Mouse (Mus musculus) liver, postnatal 0 days (tissue): ENCODE data around the gene Slc24a3. TPM values are rescaled to one million over a fixed set of nuclear protein-coding genes. Genes with fewer than 3 reads are reported as not detected.

Experiments
- ATAC-seq: fragments of 200-750 bp; cut with Nextera tagmentation; 2 replicates; pipeline ENCODE4 v1.8.0; 2017; ENCODE audit warnings: mild to moderate bottlenecking, moderate library complexity
- DNase-seq: peaks from one replicate; pipeline ENCODE4 v3.0.0-alpha.2; 2016
- H3K27ac ChIP-seq: fragments of 300-500 bp; sonication (generic); 2 replicates; pipeline ENCODE4 v1.5.1; 2014; ENCODE audit warnings: antibody characterized with exemption, moderate library complexity, mild to moderate bottlenecking, low read depth
- H3K27me3 ChIP-seq: fragments of 300-500 bp; sonication (generic); 2 replicates; pipeline ENCODE4 v1.6.1; 2014; ENCODE audit warnings: low read length, control low read depth, mixed read lengths; ENCODE audit not compliant: insufficient read depth
- H3K36me3 ChIP-seq: fragments of 300-500 bp; sonication (generic); replicated peaks from 2 replicates; pipeline ENCODE4 v1.6.1; 2014; ENCODE audit warnings: mild to moderate bottlenecking, control low read depth, low read length, moderate library complexity, mixed read lengths; ENCODE audit not compliant: insufficient read depth
- H3K4me1 ChIP-seq: fragments of 300-500 bp; sonication (generic); 2 replicates; pipeline ENCODE4 v1.6.1; 2014; ENCODE audit warnings: antibody characterized with exemption, mild to moderate bottlenecking, control low read depth; ENCODE audit not compliant: insufficient read depth
- H3K4me2 ChIP-seq: fragments of 300-500 bp; sonication (generic); 2 replicates; pipeline ENCODE4 v1.6.1; 2014; ENCODE audit warnings: low read depth, mild to moderate bottlenecking, low read length, moderate library complexity, mixed read lengths
- H3K4me3 ChIP-seq: fragments of 300-500 bp; sonication (generic); 2 replicates; pipeline ENCODE4 v1.5.1; 2014; ENCODE audit warnings: low read depth, low read length
- H3K9ac ChIP-seq: fragments of 300-500 bp; sonication (generic); replicated peaks from 2 replicates; pipeline ENCODE4 v1.6.1; 2014; ENCODE audit warnings: mild to moderate bottlenecking, moderate library complexity
- H3K9me3 ChIP-seq: fragments of 300-500 bp; sonication (generic); 2 replicates; pipeline ENCODE4 v1.6.1; 2016; ENCODE audit warnings: mild to moderate bottlenecking, control low read depth, low read length, mixed read lengths
- CTCF ChIP-seq: sonication (generic); IDR thresholded peaks from 2 replicates; pipeline ENCODE4 v1.5.1; 2016; ENCODE audit warnings: antibody characterized with exemption, low read depth
- EP300 ChIP-seq: IDR thresholded peaks from 2 replicates; pipeline ENCODE4 v1.6.1; 2016; ENCODE audit warnings: antibody characterized with exemption, low read depth, mild to moderate bottlenecking
- WGBS: fragments of 180-500 bp; shearing (Covaris S2); extraction: QIAGEN DNeasy Blood & Tissue Kit; methylation state at CpG from one replicate; pipeline ENCODE4 v1.1.7; 2014; ENCODE audit not compliant: insufficient replicate concordance; 5-methylcytosine and 5-hydroxymethylcytosine counted together
- polyA plus RNA-seq: library from polyadenylated mRNA; unstranded; fragments of >200 nt; fragmentation: Nextera tagmentation; extraction: Ambion mirVana; gene quantifications from 2 replicates; pipeline ENCODE4 v1.2.1, GENCODE M21; 2015

Slc24a3 gene
- polyA plus RNA-seq, 1 experiment from 2014 or later = 0.40 TPM

DNA sequence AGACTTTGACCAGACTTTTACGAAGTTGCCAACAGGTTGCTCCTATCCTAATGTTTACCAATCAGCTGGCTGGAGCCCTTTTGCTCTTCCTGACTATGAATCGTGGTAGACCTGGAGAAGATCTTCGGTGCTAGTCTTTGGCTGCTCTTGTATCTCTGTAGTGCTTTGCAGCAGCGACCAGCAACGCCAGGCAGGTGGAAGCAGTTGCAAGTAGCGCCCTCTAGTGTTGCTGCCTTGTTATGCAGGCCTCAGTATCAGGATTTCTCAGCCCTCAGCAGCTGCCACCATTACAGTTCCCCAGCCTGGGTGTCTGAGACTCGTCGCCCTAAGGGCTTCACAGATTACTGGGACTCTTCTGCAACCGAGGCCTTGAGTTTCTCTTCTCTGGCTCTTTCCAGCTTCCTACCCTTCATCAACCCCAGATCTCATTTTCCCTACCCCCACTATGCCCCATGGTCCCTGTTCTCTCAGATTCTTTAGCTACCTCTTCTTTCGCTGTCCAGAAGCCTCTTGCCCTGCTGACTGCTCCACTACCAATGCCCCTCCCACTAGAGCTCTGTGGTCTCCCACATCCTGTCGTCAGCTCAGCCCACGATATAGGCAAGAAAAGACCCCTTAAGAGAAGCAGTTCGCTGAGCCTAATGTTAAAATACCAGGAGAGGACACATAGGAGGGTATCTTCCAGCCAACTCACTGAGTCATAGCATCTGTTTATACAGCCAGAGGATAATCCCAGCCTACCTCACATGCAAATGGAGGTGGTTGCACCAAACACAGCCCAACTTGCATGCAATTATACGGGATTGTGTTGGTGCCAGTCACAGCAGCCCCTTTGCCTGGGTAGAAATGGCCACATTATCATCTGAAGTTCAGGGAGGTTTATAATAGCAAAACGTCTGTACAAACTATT lies 443.5 kb downstream of the Slc24a3 start:
- no peaks in the 10 kb centered on the region for H3K27me3 ChIP-seq
- H3K9ac ChIP-seq = no peak overlapping the region
- peak; percentile 77 for TF ChIP-seq CTCF
- TF ChIP-seq EP300 = no peak
- no peak overlapping the region for H3K27ac ChIP-seq
- H3K4me1 ChIP-seq = 0 out of 2 replicates have a peak, but pooled peaks cover 2% of the 10 kb centered on the region
- H3K9me3 ChIP-seq = no peaks in the 10 kb centered on the region
- H3K4me3 ChIP-seq = no peak overlapping the region
- 26% methylated on average over 15 of the region's 15 CpGs for WGBS
- H3K36me3 ChIP-seq = no peaks in the 10 kb centered on the region
- ATAC-seq = no peak
- no peak overlapping the region for H3K4me2 ChIP-seq
- DNase-seq = peak; percentile 62

DNA sequence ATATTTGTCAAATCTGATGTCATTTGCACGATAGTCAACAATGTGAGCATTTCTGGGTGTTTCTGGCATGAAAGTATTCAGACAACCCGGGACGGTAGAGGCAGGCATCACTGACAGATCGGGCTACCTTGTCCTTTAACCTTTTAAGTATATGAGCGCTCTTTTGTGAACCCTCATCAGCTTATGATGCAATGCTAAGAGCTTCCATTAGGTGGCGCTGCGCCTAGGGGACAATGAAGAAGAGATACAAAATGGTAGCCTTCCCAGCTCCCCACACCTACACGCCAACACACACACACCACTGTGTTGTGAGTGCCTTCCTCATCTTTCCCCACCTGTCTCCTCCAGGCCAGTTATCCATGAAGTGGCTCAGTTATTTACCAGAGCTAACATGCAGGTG lies 445.4 kb downstream of the Slc24a3 start:
- peak; percentile 22 for DNase-seq
- 0 out of 2 replicates have a peak, but pooled peaks cover 2% of the 10 kb centered on the region for H3K4me1 ChIP-seq
- H3K4me2 ChIP-seq = no peak overlapping the region
- H3K36me3 ChIP-seq = no peaks in the 10 kb centered on the region
- no peak overlapping the region for H3K9ac ChIP-seq
- peak; percentile 59 for TF ChIP-seq CTCF
- no peak for TF ChIP-seq EP300
- no peak for ATAC-seq
- no peak overlapping the region for H3K27ac ChIP-seq
- 62% methylated on average over 8 of the region's 8 CpGs for WGBS
- H3K9me3 ChIP-seq = no peaks in the 10 kb centered on the region
- H3K4me3 ChIP-seq = no peak overlapping the region
- H3K27me3 ChIP-seq = no peaks in the 10 kb centered on the region

DNA sequence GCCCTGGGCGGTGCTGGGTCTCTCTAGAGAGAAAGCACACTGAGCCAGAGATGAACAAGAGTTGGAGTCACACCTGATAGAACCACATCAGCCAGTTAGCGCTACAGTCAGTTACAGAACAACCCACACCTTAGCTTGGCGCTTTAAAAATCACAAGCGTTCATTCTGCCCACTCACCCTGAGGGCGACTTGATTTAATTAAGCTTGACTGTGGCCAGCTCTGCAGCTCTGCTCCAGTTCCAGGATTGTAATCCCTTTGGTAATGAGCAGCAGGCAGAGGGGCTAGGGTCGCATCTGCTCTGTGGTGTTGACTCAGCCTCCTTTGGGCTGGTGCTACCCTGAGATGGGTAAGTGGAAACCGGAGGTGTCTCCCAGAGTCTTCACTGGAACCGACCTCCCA lies 446.2 kb downstream of the Slc24a3 start:
- 84% methylated on average over 8 of the region's 8 CpGs for WGBS
- Histone ChIP-seq H3K4me2 (no peak overlapping the region), H3K36me3 (no peaks in the 10 kb centered on the region), H3K9me3 (no peaks in the 10 kb centered on the region), H3K9ac (no peak overlapping the region), H3K27me3 (no peaks in the 10 kb centered on the region), H3K4me3 (no peak overlapping the region), H3K27ac (no peak overlapping the region), H3K4me1 (0 out of 2 replicates have a peak, but pooled peaks cover 2% of the 10 kb centered on the region)
- DNase-seq (no peak), ATAC-seq (no peak)
- no peak for TF ChIP-seq EP300
- TF ChIP-seq CTCF = no peak

DNA sequence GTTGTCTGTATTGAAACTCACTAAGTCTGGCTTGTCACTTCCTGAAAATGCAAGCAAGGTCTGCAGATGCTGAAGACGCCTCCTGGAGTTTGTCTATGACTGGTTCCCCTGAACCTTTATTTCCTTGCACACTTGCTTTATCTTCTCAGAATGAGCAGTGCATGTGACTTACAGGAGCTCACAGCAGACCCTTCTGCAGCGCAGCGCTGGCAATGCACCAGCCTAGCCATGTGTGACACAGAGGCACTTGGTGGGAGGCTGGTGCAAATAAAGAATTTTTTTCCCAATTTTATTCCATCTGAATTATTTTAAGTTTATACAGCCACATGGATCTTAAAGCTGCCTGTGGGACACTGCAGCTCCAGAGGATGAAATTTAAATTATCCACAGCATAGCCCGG lies 452.1 kb downstream of the Slc24a3 start:
- Histone ChIP-seq H3K9ac (no peak overlapping the region), H3K9me3 (no peaks in the 10 kb centered on the region), H3K27me3 (no peaks in the 10 kb centered on the region), H3K4me2 (no peak overlapping the region), H3K4me3 (no peak overlapping the region), H3K4me1 (no peaks in the 10 kb centered on the region), H3K36me3 (no peaks in the 10 kb centered on the region), H3K27ac (no peak overlapping the region)
- DNase-seq (no peak), ATAC-seq (no peak)
- TF ChIP-seq CTCF (no peak), EP300 (no peak)
- 77% methylated on average over 4 of the region's 4 CpGs for WGBS

DNA sequence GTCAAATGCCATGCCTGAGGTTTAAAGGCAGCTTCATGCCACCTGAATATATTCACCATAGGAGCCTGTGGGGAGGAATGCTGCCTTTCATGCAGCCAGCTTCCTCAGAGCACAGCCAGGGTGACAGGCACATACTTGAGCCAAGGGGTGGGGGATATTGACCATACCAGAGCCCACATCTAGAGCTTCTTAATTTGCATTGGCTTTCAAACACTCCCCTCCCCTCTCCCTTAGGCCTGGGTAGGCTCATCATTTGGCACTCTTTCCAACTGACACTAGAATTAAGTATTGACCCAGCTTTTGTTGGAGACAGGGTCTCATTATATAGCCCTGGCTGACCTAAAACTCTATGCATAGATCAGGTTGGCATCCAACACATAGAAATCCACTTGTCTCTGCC lies 453.2 kb downstream of the Slc24a3 start:
- Histone ChIP-seq H3K27me3 (no peaks in the 10 kb centered on the region), H3K4me2 (no peak overlapping the region), H3K9me3 (no peaks in the 10 kb centered on the region), H3K27ac (no peak overlapping the region), H3K36me3 (no peaks in the 10 kb centered on the region), H3K4me3 (no peak overlapping the region), H3K9ac (no peak overlapping the region), H3K4me1 (no peaks in the 10 kb centered on the region)
- ATAC-seq (no peak), DNase-seq (no peak)
- TF ChIP-seq EP300 (no peak), CTCF (no peak)

DNA sequence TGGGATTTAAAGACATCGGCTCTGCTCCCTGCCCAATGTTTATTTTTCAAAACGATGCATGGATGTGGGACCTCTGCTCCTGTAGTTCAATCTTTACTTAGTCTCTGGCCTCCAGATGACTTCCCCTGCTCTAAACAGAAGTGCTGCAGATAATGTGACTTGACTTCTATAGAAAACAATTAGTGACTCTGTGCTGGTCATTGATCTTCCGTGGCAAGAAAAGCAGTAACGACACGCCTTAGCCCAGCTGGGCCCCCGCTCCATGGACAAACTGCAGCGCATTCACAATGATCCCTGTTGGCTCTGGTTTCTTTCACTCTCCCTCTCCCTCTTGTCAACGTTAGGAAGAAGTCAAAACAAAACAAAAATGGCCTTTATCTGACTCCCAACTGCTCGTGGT lies 453.6 kb downstream of the Slc24a3 start:
- TF ChIP-seq EP300 (no peak), CTCF (no peak)
- no peak for ATAC-seq

More for the DNA sequence above, 453.6 kb downstream of the Slc24a3 start:
- whole genome bisulfite sequencing = 59% methylated on average over 9 of the region's 9 CpGs
- Histone ChIP-seq H3K27me3 (no peaks in the 10 kb centered on the region), H3K36me3 (no peaks in the 10 kb centered on the region), H3K27ac (no peak overlapping the region), H3K9me3 (no peaks in the 10 kb centered on the region), H3K4me3 (no peak overlapping the region), H3K4me2 (no peak overlapping the region), H3K4me1 (no peaks in the 10 kb centered on the region), H3K9ac (no peak overlapping the region)
- no peak for DNase-seq
